Mouse (Mus musculus) spleen, adult 2 months (tissue): ENCODE data around the gene Dxo.

ENCODE experiments used
- CTCF ChIP-seq: fragments of 200-500 bp; IDR thresholded peaks from 2 replicates; pipeline ENCODE4 v1.5.1; 2011; ENCODE audit warnings: mild to moderate bottlenecking, inconsistent platforms; ENCODE audit not compliant: insufficient read depth, insufficient read length, insufficient replicate concordance; ENCODE audit errors: extremely low read depth
- POLR2A ChIP-seq: fragments of 200-500 bp; IDR thresholded peaks from 2 replicates; pipeline ENCODE4 v1.6.1; 2011; ENCODE audit warnings: low read depth, low read length, inconsistent platforms

GRCm38 (mm10) chr17:34798866-34799530 lies 37.8 kb upstream of the Dxo start:
- TF ChIP-seq CTCF (no peak), POLR2A (no peak)
